8 mouse cellular contexts compared by ENCODE assay signal in the genomic region with DNA sequence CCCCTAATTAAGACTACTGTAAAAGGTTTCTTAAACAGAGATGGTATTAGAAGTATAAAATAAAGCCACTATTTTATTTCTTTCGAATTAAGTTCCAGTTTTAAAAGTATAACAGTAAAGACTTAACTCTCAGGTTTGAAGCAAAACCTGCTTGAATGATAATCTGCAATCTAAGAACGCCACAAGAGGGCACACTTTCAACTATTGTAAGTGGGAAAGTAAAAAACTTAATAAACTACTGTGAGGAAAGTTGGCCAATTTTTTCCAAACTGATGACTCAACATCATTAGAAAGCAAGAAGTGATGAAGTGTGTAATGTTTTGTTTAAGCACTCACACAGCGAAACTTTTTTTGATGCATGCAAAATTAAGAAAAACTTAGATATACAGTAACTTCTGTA.
DNase-seq lines count a peak whose midpoint lies in the region; ATAC-seq lines count a peak whose summit lies in the region.

No protein-coding gene starts in this region.

- no peak overlapping the region for H3K27ac ChIP-seq in hindbrain, embryonic 14.5 days
- H3K27ac ChIP-seq in hindbrain, embryonic 12.5 days: no peak overlapping the region

- H3K27me3 ChIP-seq in hindbrain, embryonic 14.5 days (ENCODE audit: control insufficient read depth, insufficient read depth, low read length): no peaks in the 10 kb centered on the region
- no peaks in the 10 kb centered on the region for H3K27me3 ChIP-seq in hindbrain, embryonic 12.5 days

- no peak overlapping the region for H3K4me2 ChIP-seq in hindbrain, embryonic 14.5 days (replicated peaks)
- no peak overlapping the region for H3K4me2 ChIP-seq in hindbrain, embryonic 12.5 days (replicated peaks)

- DNase-seq in hindbrain, embryonic 14.5 days (ENCODE audit: low spot score): peak; percentile 74
- peak; percentile 56 for DNase-seq in urinary bladder, postnatal 14 days (ENCODE audit: low spot score)
- no peak for DNase-seq in urinary bladder, postnatal 4 days (ENCODE audit: low spot score in 2 of 2)
- DNase-seq in c-Kit-positive CD71-negative TER-119-negative erythroid progenitor cells, embryonic 14.5 days (ENCODE audit: low read depth): peak; percentile 65
- DNase-seq in layer of hippocampus, adult 9-11 months: peak; percentile 9
- no peak for DNase-seq in spleen, adult 12 weeks (ENCODE audit: low spot score)
- no peak for DNase-seq in urinary bladder, adult 18-20 months (ENCODE audit: low spot score in 2 of 2)

- no peak overlapping the region for H3K9ac ChIP-seq in hindbrain, embryonic 14.5 days
- no peak overlapping the region for H3K9ac ChIP-seq in hindbrain, embryonic 12.5 days

- no peak for ATAC-seq in hindbrain, embryonic 14.5 days (ENCODE audit: low FRiP score)
- ATAC-seq in hindbrain, embryonic 12.5 days (ENCODE audit: low FRiP score): no peak

- 77% methylated on average over 3 of the region's 3 CpGs for WGBS in hindbrain, embryonic 14.5 days
- 70% methylated on average over 3 of the region's 3 CpGs for WGBS in hindbrain, embryonic 12.5 days

- no peak overlapping the region for H3K4me3 ChIP-seq in hindbrain, embryonic 14.5 days (replicated peaks; ENCODE audit: low read length)
- no peak overlapping the region for H3K4me3 ChIP-seq in hindbrain, embryonic 12.5 days

- H3K4me1 ChIP-seq in hindbrain, embryonic 14.5 days (replicated peaks; ENCODE audit: control insufficient read depth, insufficient read depth, low read length): no peaks in the 10 kb centered on the region
- no peaks in the 10 kb centered on the region for H3K4me1 ChIP-seq in hindbrain, embryonic 12.5 days

- H3K9me3 ChIP-seq in hindbrain, embryonic 14.5 days (ENCODE audit: control insufficient read depth, low read length): no peaks in the 10 kb centered on the region
- H3K9me3 ChIP-seq in hindbrain, embryonic 12.5 days (replicated peaks): no peaks in the 10 kb centered on the region

- no peaks in the 10 kb centered on the region for H3K36me3 ChIP-seq in hindbrain, embryonic 14.5 days (replicated peaks; ENCODE audit: control insufficient read depth, insufficient read depth)
- no peaks in the 10 kb centered on the region for H3K36me3 ChIP-seq in hindbrain, embryonic 12.5 days

Comparison
In these comparisons a context has a peak if more than half of its experiments do, and no peak if none do; other contexts are left out.
1. DNase-seq: peak in hindbrain, embryonic 14.5 days (single experiment), urinary bladder, postnatal 14 days (single experiment), c-Kit-positive CD71-negative TER-119-negative erythroid progenitor cells, embryonic 14.5 days (single experiment) and layer of hippocampus, adult 9-11 months (single experiment); none in urinary bladder, postnatal 4 days (0 of 2), spleen, adult 12 weeks (single experiment) and urinary bladder, adult 18-20 months (0 of 2).